Mouse (Mus musculus) cerebellum, adult 11-12 months (tissue): ENCODE measurements around the gene Stx5a.

Experiments
- DNase-seq: peaks from one replicate; pipeline ENCODE4 v3.0.0; 2022

The Stx5a gene

DNA sequence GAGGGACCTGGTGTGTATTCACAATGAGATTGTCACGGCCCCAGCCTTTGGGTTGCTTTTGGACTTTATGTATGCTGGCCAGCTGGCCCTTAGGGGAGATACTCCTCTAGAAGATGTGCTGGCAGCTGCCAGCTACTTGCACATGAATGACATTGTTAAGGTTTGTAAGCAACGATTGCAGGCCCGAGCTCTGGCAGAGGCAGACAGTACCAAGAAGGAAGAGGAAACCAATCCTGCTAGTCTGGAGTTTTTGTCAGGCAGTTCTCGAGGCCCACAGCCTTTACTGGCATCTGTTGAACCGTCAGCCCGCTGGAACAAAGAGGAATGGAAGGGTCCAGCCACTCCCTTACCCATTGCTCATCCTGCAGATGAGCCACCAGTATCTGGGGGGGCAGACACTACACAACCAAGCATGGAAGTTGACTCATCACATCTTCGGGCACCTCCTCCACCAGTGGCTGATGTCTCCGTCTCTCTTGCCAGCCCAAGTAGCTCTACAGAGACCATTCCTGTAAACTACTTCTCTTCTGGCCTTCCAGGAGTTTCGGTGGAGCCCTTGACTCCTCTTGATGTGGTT is 62.1 kb downstream of the Stx5a start:
- no peak for DNase-seq

- DNase-seq: no peak
Observed at GRCm38 (mm10) chr19:8803879-8804660, 62.9 kb downstream of the Stx5a start.
